Mouse (Mus musculus): ENCODE data around the gene Ptprs.
A peak's percentile ranks its signal among the peaks of the same experiment; 100 is the strongest.
"Not testable (repeated sequence)": the region's sequence is repeated elsewhere in the genome, so short reads cannot be mapped to it uniquely, and the experiment has no call there.

The Ptprs gene

DNA sequence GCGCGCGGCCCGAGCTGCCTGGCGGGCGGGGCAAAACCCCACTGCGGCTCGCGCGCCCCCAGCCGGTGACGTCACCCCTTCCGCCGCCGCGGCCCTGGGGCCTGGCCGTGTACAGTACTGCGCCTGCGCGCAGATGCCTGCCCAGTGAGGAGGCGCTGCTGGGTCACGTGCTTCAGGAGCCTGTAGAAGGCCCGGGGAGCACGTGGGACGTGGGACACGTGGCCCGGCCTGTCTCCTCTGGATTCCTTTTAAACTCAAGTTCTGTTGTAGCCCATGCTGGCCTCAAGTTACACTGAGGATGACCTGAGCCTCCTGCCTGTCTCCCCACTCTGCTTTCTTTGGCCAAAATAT lies at the start of gene Ptprs:
TSS of gene Ptprs (minus strand) at position 82 of the 351 bp plus-strand sequence.
- DNase-seq = peak; percentile 100

DNA sequence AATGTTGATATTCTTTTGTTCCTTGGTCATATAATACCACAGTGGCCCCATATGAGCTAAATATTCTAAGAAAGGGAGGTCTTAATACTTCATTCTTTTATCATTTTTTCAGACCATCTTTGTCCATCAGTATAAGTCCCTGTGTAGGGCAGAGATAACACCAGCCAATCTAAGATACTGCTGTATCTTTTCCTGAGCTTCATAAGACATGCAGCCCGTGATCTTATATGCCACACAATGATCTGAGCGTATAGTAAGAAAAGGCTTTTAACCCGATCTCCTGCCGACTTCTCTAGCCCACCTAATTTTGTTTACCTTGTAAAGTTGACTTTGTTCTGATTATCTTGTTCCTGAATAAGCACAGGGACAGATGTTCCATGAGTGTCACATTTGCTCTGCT lies 48.7 kb upstream of the Ptprs start:
- peak; percentile 5 for DNase-seq

DNA sequence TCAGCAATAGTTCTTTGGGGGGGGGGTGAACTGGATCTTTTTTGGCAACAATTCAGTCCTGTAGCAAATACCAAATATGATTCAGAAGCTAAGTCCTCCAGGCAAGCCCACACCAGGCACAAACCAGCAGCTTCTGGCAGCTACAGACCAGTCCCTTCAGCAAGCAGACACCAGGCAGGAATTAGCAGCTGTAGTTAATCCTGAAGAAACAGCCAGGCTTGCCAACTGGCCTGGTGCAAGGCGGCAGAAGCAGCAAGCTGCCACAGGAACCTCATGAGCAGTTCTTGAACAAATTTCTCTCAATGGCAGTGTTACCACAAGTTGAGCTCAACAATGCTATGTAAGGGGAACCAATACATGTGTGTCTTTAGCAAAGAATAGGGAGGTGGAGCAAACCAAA lies 46.5 kb upstream of the Ptprs start:
- peak; percentile 46 for DNase-seq

DNA sequence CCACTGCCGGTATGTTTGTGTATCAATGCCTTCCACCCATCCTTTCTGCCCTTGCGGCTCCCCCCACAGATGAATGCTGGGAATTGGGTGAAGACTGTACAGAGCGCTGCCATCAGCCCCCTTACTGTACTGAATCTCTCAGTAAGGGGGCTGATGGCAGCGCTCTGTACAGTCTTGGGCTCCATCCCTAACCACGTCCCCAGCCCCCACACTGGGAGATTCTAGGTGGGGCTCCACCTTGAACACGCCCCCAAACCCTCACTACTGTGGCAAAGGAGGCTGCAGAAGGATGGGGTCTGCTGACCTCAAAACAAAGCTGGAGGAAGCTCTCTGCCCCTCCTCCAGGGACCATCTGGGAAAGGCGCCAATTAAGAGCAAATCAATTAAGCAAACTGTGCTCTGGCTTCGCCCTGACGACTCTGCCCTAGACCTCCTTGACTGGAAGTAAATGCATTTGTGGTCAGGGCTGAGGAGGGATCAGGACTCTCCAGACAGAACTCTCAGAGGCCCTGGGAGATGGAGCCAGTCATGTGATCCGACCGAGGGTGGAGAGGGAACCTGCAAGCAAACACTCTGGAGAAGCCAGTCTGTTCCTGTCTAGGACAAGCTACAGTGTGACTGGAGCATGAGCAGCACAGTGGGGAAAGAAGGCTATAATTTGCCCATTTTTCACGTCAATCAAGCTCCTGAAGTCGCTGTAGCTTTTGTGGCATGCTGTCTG lies 39.6 kb upstream of the Ptprs start:
- DNase-seq = peak; percentile 85

DNA sequence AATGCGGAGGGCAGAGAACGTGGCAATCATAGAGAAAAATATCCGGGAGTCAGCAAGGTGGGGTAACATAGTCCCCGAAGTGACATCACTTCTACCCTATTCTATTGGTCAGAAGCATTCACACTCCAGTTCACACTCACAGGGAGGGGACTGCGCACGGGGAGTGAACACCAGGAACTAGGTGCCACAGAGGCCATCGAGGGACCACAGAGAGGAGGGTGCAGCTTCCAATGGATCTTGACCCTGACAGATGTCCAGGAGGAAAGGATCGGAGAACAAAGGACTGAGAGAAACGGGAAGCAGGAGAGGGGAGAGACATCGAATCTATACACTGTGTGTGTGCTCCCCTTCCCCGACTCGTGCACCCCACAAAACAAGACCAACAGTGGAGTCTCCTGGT lies 38.6 kb upstream of the Ptprs start:
- peak; percentile 72 for DNase-seq

DNA sequence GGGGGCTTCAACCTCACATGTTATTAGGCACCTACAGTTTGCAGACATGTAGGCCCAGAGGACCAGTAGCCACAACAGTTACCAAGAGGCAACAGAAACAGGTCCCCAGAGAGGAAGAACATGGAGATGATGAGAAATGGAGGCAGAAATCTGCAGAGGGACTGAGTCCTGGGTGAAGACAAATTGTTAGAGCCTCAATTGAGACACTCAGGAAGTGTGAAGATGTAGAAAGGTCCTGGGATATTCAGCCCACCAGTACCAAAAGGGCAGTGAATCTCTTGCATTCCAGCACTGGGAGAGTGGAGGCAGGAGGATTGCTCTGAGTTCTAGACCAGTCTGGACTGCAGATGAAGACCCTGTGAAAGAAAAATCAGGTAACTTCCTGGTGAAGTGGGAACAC lies 38.0 kb upstream of the Ptprs start:
- peak; percentile 68 for DNase-seq

DNA sequence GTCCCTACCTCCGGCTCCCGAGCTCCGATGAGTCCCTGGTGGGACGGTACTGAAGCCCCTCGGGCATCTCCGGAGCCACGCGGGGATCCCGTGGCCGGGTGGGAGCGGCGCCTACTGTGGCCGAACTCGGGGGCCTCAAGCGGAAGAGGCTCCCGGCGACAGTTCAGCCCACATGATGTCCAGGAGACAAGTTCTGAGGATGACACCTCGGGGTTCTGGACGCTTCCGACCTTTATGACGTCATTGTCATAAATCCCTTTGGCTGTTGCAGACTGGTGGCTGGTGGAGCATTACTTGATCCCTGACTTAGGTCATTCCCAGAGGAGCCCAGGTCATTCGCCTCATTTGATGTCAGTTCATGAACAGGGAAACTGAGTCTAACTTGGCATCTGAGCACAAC lies 36.0 kb upstream of the Ptprs start, which contains the start of gene Znrf4:
TSS of gene Znrf4 (minus strand) at position 122 of the 400 bp plus-strand sequence.
- DNase-seq = peak; percentile 90

DNA sequence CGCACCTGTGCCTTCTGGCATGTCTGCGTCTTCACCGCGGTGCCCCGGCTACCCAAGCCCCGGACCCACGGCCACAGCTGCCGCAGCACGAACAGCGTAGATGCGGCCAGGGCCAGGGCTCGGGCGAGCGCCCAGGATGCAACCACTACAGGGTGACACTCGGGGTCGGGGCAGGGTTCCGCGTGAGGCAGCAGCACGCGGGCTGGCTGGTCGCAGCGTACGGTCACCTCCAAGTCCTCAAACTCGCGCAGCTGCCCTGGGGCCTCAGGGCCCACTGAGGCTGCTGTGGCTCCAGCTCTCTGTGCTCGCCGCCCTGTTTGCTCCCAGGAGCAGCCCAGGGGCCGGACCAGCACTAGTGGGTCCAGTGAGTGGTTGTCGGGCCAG lies 35.4 kb upstream of the Ptprs start:
- DNase-seq = peak; percentile 84

DNA sequence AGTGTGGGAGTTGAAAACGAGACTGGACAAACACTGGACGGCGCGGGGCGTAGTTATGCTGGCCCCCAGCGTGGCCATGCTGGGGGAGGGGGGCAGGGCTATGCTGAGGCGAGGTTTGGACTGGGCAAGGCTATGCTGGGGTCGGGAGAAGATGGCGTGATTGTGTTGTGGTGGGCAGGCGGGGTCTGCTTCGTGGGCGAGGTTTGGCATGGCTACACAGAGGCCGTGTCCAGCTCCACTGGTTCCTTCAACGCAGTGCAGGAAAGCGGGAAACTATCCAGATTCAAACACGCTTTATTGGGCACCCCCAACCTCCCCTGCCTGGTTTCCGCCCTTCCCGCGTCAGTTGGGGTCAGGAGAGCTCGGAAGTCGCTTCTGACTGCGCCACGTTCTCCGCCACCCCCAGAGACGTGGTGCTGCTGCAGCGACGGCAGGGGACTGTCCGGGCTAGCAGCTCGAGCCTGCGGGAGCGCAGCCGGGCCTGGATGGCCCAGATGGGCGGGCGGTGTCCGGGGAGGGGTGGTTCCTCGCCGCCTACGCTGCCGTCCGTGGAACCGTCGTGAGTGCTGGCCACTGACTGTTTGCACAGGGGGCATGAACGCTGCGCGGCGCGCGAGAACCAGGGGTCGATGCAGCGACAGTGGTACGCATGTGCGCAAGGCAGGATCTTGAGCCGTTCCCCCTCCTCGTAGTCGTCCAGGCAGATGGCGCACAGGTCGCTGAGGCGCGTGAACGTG lies 34.9 kb upstream of the Ptprs start:
- peak; percentile 88 for DNase-seq

DNA sequence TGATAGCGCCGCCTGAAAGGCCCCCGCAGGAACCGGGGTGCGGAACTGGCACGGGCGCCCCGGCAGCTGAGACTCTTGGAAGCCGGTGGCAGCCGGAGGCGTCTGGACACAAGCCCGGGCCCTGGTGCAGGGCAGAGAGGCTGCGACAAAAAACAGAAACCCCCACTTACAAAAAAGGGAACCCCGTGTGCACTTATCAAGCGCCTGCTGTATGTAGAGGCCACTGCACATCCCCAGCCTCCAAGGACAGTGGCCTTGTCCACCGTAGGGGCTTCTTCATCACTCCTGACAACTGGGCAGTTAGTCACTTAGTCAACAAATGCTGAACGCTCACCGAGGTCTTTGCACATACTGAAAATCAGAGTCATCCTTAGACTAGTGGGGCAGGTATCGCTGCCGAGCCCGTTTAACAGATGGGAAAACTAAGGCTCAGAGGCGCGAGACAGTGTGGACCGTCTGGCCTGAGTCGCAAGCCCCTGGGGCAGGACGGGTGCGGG lies 34.2 kb upstream of the Ptprs start:
- peak; percentile 89 for DNase-seq

DNA sequence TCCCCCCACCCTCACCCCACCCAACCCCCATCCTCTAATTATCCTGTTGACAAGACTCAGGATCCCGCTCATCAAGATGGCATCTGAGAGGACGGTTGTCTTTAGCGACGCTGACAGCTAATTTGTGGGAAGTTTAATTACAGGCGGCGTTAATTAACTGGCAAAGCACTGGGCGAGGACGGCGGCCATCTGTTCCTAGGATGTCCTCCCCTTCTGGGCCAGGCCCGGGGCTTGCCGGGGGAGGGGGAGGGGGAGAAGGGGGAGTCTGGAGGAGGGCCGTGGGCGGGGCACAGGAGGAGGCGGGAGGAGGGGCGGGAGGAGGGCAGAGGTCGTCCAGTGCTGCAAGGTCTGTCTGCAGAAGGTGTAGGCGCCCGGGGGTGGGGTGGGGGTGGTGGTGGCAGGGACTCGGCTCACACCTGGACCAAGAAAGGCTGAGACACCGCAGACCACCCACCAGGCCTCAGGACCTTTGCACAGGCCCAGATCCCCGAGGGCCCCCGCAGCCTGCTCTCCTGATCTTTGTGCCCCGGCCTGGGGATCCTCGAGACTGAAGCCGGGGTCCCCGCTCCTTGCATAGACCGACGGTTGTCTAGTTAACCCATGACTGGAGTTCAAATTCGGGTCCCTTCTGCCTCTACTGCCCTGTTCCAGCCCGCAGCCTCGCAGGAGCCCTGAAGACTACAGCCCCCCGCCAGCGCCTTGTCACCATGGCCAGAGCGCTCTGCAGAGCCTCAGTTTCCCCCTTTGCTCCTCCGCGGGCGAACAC lies 33.6 kb upstream of the Ptprs start:
- DNase-seq = peak; percentile 70

DNA sequence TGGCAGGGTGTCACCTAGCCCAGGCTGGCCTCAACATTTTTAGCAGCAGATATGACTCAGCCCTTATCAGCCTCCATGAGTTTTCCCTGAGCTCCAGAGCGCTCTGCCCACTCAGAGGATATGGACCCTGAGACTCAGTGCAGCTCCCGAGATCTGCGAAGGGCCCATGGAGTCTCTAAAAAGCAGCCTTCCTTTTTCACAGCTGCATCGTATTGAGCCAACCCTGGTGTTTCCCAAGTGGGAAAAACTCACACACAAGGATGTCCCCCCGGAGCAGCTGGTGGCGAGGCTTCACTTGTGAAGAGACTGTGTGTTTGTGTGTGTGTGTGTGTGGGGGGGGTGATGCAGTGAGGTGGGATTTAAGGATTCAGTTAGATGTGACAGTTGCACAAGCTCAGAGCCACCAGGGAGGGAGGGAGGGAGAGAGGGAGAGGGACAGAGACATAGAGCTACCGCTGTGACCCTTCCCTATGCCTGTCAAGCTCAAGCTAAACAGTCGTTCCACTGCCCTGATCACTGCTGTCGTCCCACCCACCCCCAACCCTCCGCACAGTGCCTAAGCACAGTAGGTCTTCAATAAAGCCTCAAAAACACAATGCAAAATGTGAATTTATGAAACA lies 32.8 kb upstream of the Ptprs start:
- peak; percentile 85 for DNase-seq

DNA sequence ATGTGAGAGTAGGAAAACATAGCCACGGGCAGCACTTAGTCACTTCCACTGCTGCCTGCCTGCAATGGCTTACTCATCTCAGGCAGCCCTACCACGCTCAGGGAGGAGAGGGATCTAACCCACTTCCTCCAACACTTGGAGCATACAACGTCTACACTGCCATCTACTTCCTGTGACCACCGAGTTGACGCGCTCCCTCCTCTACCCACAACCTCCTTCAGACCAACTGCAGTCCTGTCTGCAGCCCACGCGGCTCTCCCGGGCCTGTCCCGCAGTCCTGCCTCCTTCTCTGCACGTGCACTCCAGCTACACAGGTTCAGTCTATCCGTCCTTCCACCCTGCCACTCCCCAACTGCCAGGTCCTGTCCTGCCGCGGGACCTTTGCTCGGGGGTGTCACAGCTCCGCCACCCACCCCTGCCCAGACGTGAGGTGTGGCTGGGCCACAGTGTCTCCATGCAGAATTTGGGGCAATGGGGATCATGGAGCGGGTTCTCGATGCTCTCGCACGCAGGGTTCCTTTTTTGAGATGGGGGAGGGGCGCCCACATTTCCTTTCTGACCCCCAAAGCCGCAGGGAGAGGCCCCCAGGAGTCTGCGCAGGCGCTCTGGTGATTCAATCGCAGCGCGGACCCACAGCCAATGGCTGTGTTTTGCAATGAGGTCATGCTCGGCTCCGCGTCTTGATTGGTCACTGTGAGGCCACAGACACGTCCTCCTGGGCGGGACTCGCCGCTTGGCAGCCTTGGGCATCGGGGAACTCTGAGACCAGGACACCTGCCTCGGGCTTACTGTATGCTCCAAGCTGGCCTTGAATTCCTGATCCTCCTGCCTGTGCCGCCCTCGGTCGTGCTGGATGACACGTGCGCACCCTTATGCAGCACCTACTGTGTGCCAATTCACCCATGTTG lies 31.1 kb upstream of the Ptprs start:
- DNase-seq = peak; percentile 100

DNA sequence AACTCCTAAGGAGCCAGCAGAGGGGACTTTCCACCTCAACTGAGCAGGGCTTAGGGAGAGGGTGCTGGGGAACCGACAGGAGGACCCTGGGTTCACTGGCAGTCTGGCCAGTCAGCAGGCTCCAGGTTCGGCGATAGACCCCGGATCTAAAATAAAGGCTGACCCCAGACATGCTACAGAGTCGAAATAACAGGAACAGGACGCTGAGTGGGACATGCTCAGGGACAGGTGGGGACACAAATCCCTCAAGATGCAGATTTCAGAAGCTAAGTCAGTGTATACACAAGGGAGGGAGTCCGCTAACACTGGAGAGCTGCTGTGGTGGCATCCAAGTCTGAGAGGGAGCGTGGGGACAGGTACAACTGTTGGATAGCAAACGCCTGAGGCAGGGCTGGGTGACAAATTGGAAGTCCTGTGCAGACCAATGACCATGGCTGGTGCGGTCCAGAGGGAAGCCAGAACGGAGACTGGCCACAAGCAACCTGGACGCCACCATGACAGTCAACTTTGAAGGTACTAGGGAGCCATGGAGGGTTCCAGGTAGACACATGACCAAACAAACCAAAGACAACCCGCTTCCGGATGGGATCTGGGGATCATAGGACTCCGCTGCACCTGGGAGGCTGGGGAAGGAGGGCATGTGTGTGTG lies 30.3 kb upstream of the Ptprs start:
- peak; percentile 91 for DNase-seq

DNA sequence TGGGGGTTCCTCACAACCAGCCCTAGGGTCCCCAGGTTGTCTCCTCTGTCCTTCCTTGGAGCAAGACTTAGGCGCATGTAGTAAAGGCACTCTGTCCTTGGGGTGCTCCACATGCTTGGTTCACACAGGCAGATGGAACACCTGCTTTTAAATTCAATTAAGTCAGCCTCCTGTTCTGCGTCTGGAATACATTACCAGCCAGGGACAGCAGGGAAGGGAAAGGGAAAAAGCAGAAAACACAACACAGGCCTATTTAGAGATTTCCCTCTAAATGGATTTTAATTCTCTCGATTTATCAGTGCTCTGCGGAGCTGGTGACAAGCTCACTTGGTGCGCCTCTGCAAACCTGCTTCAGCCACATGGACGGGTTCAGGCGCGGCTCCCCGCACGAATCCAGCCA lies 29.1 kb upstream of the Ptprs start:
- peak; percentile 51 for DNase-seq

DNA sequence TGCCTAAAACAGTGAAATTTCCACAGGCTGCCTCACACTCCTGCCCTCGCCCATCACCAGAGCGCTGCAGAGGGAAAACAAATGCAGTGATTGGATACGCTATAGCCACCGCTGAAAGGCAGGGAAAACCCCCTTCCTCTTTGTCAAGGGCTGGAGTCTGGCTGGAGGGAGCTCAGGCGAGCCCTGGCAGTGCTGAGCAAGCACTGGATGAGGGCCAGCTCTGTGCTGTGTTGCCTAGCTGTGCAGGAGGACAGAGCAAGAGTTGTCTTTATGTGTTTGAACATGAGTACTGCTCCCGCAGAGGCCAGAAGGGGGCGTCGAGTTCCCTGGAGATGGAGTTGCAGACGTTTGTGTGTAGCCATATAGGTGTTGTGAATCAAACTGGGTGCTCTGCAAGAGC lies 26.2 kb upstream of the Ptprs start:
- no peak for DNase-seq

DNA sequence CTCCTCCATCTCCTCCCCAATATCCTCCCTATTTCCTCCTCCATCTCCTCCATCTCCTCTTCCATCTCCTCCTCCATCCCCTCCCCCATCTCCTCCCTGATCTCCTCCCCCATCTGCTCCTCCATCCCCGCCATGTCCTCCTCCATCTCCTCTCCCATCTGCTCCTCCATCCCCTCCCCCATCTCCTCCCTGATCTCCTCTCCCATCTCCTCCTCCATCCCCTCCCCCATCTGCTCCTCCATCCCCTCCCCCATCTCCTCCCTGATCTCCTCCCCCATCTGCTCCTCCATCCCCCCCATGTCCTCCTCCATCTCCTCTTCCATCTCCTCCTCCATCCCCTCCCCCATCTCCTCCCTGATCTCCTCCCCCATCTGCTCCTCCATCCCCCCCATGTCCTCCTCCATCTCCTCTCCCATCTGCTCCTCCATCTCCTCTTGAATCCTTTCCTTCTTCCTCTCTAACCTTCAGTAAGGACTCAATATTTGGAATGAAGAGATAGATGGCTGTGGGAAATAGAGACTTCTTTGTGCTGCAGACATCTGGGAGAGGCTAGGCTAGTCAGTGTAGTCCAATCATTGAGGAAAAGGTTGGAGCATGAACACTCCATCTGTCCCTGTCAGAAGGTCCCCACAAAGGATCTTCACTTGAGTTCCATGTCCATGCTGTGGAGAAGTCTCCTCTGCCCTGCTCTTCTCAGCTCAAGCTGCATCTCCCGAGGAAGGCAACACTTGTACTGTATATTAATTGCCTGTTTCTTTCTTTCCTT lies 25.5 kb upstream of the Ptprs start:
- DNase-seq = not testable (repeated sequence)

DNA sequence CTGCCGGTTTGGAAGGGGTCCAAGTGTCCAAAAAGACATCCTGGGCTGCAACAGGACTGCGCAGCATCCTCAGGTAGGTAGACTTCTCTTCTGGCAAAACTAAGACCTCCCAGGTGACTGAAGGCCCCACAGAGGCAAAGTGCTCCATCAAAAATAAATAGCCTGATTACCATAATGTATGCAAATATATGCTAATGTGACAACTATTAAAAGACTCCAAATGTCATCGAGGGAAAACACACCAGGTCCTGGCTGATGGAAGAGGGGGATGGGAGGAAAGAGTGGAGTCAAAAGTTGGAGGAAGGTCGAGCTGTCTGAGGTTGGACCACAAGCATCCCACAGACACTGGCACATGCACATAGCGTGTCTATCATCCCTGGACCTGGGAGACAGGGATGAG lies 22.9 kb upstream of the Ptprs start:
- no peak for DNase-seq

DNA sequence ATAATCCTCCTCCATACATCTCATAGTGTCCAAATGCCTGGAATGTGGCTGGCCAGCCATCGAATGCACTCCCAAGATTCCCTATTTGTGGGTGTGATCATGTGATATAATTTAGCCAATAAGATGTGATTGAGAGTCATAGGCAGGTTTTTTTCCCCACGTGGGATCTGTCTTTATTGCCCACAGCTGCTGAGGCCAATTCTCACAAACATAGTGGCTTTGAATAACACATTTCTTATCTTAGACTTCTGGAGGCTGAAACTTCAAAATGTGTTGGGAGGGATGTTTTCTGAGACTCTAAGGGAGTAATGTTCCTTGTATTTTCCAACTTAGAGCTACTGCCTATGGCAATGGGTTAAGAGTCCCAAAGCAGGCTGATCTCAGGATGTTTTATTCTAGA lies 18.2 kb upstream of the Ptprs start:
- no peak for DNase-seq

DNA sequence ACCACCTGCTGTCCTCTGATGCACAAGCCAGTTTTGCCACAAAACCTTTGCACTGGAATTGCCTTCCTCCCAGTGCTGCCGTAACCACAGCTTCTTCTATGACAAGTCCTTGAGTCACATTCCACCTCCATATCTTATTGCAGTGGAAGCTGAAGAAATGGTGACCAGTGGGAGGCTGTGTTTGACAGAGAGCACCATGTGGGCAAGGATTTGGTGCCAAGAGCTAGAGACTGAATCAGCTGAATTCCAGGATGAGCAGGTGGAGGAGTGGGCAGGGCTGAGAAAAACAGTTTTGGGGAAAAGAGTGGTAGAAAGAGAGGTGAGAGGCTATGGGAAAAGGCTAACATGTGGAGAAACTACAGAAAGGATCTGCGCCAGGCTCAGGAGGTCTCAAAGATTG lies 17.6 kb upstream of the Ptprs start:
- no peak for DNase-seq

Measured in heart, adult 11 months (tissue).